Mouse (Mus musculus): ENCODE measurements around the gene Col26a1.

The Col26a1 gene

DNA sequence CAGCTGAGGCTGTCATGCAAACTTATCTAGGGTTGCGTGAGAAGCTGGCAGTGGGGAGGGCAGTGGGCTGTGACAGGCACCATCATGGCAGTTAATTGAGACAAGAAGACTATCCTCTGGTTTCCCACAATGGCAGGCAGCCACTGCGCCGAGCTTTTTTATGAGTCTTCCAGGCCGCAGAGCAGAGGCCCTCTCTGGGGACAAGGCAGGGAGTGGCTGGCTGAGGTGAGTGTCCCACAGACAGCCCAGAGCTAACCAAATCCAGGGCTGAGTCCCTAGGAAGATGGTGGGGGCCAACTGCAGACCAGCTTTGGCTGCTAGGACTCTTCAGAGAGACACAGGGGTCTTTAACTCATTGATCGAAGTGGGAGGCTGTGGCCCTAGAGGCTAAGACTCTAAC, 186.5 kb downstream of the Col26a1 start:
- DNase-seq (ENCODE audit: extremely low read depth, insufficient read length, low spot score): no peak

DNA sequence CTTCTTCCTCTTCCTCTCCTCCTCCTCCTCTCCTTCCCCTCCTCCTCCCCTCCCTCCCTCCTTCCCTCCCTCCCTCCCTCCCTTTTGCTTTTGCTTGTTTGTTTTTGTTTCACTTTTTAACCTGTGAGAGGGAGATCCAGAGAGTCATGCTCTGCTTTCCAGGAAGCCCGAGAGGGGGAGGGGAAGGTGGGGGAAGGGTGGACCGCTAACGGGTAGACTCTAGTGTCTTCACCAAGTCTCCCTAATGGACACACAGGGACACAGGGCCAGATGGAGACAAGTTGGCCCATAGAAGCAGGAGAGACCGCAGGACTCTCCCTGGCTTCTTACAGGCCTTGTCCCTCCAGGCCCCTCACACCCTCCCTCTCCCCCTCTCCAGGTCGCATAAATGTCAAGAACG, 188.0 kb downstream of the Col26a1 start:
- DNase-seq (ENCODE audit: extremely low read depth, insufficient read length, low spot score): no peak

DNA sequence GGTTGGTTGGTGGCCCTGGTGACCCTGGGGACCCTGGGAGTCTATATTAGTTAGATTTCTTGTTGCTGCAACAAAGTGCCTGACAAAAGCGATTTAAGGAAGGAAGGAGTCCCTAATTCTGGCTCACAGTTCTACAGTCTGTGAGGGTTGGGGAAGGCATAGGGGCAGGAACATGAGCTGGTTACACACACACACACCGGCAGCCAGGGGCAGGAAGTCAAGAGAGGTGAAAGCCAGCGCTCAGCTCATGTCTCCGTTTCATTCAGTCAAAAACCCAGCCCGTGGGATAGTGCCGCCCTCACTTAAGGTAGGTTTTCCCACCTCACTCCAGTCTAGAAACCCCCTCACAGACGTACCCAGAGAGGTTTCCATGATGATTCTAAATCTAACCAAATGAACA, 189.6 kb downstream of the Col26a1 start:
- no peak for DNase-seq (ENCODE audit: extremely low read depth, insufficient read length, low spot score)

DNA sequence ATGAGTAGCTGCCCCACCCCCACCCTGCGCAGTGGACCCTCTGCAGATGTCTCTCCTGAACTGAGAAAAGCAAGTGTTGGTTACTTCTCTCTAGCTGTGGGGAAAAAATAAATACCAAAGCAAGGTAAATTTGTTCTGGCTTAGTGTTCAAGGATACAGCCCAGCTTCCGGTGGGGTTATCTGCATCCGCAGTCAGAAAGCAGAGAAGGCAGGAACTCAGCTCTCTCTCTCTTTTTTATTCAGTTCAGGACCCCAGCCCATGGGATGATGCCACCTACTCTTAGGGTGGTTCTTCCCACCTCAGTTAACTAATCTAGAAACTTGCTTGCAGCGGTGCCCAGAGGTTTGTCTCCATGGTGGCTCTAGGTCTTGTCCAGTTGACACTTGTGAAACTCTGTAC, 190.2 kb downstream of the Col26a1 start, which contains the start of gene Myl10:
Myl10 (plus strand) TSS at position 363 of the 400 bp plus-strand sequence.
- no peak for DNase-seq (ENCODE audit: extremely low read depth, insufficient read length, low spot score)

Data from 3134 (cell line).